Mouse (Mus musculus): ENCODE results near the gene Vac14. TPM values are rescaled to one million over a fixed set of nuclear protein-coding genes. Genes with fewer than 3 reads are reported as not detected.

Vac14 gene
- polyA plus RNA-seq, 1 experiment from 2014 or later = 23.6 TPM

- Histone ChIP-seq H3K4me3 (replicated peaks) (no peak overlapping the region), H3K27me3 (no peaks in the 10 kb centered on the region), H3K36me3 (peaks cover 32% of the 10 kb centered on the region), H3K9ac (replicated peaks) (no peak overlapping the region), H3K9me3 (no peaks in the 10 kb centered on the region), H3K4me2 (replicated peaks) (no peak overlapping the region), H3K27ac (no peak overlapping the region), H3K4me1 (replicated peaks) (peaks cover 9% of the 10 kb centered on the region; the same call in 1 of the 2 replicates)
- 98% methylated on average over 3 of the region's 3 CpGs for WGBS
- no peak for ATAC-seq
Observed at GRCm38 (mm10) chr8:110630079-110630478, 11.7 kb downstream of the Vac14 start.

- no peak for ATAC-seq
- H3K9me3 ChIP-seq = no peaks in the 10 kb centered on the region
- H3K36me3 ChIP-seq = peaks cover 37% of the 10 kb centered on the region
- no peak overlapping the region for H3K4me2 ChIP-seq (replicated peaks)
- no peak overlapping the region for H3K4me3 ChIP-seq (replicated peaks)
- no peak overlapping the region for H3K27ac ChIP-seq
- WGBS = 92% methylated on average over 8 of the region's 8 CpGs
- H3K4me1 ChIP-seq (replicated peaks) = peaks cover 9% of the 10 kb centered on the region; the same call in 1 of the 2 replicates
- no peaks in the 10 kb centered on the region for H3K27me3 ChIP-seq
- no peak overlapping the region; the same call in 1 of the 2 replicates for H3K9ac ChIP-seq (replicated peaks)
Observed at GRCm38 (mm10) chr8:110630571-110631071, 12.2 kb downstream of the Vac14 start.

- no peaks in the 10 kb centered on the region for H3K9me3 ChIP-seq
- H3K9ac ChIP-seq (replicated peaks) = no peak overlapping the region
- H3K27me3 ChIP-seq = no peaks in the 10 kb centered on the region
- H3K4me1 ChIP-seq (replicated peaks) = peaks cover 7% of the 10 kb centered on the region; the same call in 1 of the 2 replicates
- H3K36me3 ChIP-seq = peaks cover 43% of the 10 kb centered on the region
- no peak overlapping the region for H3K4me2 ChIP-seq (replicated peaks)
- ATAC-seq = no peak
- no peak overlapping the region for H3K27ac ChIP-seq
- WGBS = 94% methylated on average over 7 of the region's 7 CpGs
- H3K4me3 ChIP-seq (replicated peaks) = no peak overlapping the region
Observed at GRCm38 (mm10) chr8:110631201-110631600, 12.8 kb downstream of the Vac14 start.

- Histone ChIP-seq H3K27me3 (no peaks in the 10 kb centered on the region), H3K4me3 (replicated peaks) (no peak overlapping the region), H3K36me3 (peaks cover 68% of the 10 kb centered on the region), H3K9ac (replicated peaks) (no peak overlapping the region), H3K4me1 (replicated peaks) (no peaks in the 10 kb centered on the region), H3K27ac (no peak overlapping the region), H3K9me3 (no peaks in the 10 kb centered on the region), H3K4me2 (replicated peaks) (no peak overlapping the region)
- 89% methylated on average over 3 of the region's 3 CpGs for WGBS
- ATAC-seq = no peak
Observed at GRCm38 (mm10) chr8:110633814-110634213, 15.4 kb downstream of the Vac14 start.

GRCm38 (mm10) chr8:110636182-110636581 lies 17.8 kb downstream of the Vac14 start:
- Histone ChIP-seq H3K4me1 (replicated peaks) (no peaks in the 10 kb centered on the region), H3K36me3 (peaks cover 74% of the 10 kb centered on the region), H3K4me3 (replicated peaks) (no peak overlapping the region), H3K9ac (replicated peaks) (no peak overlapping the region), H3K4me2 (replicated peaks) (no peak overlapping the region), H3K9me3 (no peaks in the 10 kb centered on the region), H3K27me3 (no peaks in the 10 kb centered on the region), H3K27ac (no peak overlapping the region)
- ATAC-seq = no peak
- 94% methylated on average over 6 of the region's 6 CpGs for WGBS

DNA sequence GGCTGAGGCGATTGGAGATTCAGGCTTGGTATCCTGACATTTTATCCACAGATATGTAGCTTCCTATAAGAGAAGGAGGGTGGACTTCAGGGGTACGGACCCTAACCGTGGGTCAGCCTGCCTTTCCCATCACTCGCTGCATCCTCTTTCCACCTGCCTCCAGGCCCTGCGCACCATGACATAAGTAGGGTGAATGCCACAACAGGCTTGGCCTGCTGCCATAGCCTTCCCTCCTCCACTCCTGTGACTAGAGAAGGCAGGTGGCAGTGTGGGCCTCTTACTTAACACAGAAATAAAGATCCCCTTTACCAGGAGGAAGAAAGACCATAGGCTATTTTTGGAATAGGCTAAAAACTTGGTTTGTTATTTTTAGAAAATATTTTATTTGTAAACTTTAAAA lies 23.9 kb downstream of the Vac14 start:
- 94% methylated on average over 5 of the region's 5 CpGs for WGBS

GRCm38 (mm10) chr8:110643177-110643576 lies 24.8 kb downstream of the Vac14 start:
- no peak for ATAC-seq
- H3K9ac ChIP-seq (replicated peaks) = no peak overlapping the region
- no peaks in the 10 kb centered on the region for H3K27me3 ChIP-seq
- no peaks in the 10 kb centered on the region for H3K9me3 ChIP-seq
- H3K4me2 ChIP-seq (replicated peaks) = no peak overlapping the region
- 82% methylated on average over 4 of the region's 4 CpGs for WGBS
- peaks cover 40% of the 10 kb centered on the region for H3K36me3 ChIP-seq
- H3K4me3 ChIP-seq (replicated peaks) = no peak overlapping the region
- H3K27ac ChIP-seq = no peak overlapping the region
- H3K4me1 ChIP-seq (replicated peaks) = no peaks in the 10 kb centered on the region

More for the DNA sequence above, 23.9 kb downstream of the Vac14 start:
- no peak for ATAC-seq
- H3K4me3 ChIP-seq (replicated peaks) = no peak overlapping the region
- H3K4me2 ChIP-seq (replicated peaks) = no peak overlapping the region
- no peaks in the 10 kb centered on the region for H3K27me3 ChIP-seq
- no peaks in the 10 kb centered on the region for H3K9me3 ChIP-seq
- no peaks in the 10 kb centered on the region for H3K4me1 ChIP-seq (replicated peaks)
- no peak overlapping the region for H3K9ac ChIP-seq (replicated peaks)
- H3K36me3 ChIP-seq = peaks cover 49% of the 10 kb centered on the region
- no peak overlapping the region for H3K27ac ChIP-seq

DNA sequence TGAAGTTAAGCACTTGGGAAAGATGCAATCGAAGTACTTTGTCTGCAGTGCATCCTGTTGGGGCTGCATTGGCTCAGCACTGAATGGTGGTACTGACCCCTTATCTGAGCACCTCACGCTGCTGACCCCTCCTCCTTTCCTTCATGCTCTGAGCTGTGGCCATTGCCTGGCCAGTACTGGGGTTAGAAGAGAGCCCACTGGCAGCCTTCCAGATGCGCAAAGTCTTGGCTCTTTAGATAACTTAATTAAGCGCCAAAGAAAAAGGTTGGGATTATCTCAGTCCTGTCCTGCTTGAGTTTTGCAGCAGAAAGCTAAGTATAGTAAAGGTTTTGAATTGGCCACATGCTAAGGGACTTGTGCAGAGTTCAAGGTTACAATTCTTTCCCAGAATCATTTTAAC lies 26.0 kb downstream of the Vac14 start:
- WGBS = 90% methylated on average over 4 of the region's 4 CpGs
- Histone ChIP-seq H3K27me3 (no peaks in the 10 kb centered on the region), H3K27ac (no peak overlapping the region), H3K4me1 (replicated peaks) (no peaks in the 10 kb centered on the region), H3K36me3 (peaks cover 39% of the 10 kb centered on the region), H3K9me3 (no peaks in the 10 kb centered on the region), H3K4me2 (replicated peaks) (no peak overlapping the region), H3K4me3 (replicated peaks) (no peak overlapping the region), H3K9ac (replicated peaks) (no peak overlapping the region)
- ATAC-seq = no peak

GRCm38 (mm10) chr8:110644901-110645300 lies 26.5 kb downstream of the Vac14 start:
- Histone ChIP-seq H3K4me1 (replicated peaks) (no peaks in the 10 kb centered on the region), H3K4me2 (replicated peaks) (no peak overlapping the region), H3K36me3 (peaks cover 43% of the 10 kb centered on the region), H3K4me3 (replicated peaks) (no peak overlapping the region), H3K9ac (replicated peaks) (no peak overlapping the region), H3K9me3 (no peaks in the 10 kb centered on the region), H3K27me3 (no peaks in the 10 kb centered on the region), H3K27ac (no peak overlapping the region)
- WGBS = 82% methylated on average over 2 of the region's 2 CpGs
- no peak for ATAC-seq

DNA sequence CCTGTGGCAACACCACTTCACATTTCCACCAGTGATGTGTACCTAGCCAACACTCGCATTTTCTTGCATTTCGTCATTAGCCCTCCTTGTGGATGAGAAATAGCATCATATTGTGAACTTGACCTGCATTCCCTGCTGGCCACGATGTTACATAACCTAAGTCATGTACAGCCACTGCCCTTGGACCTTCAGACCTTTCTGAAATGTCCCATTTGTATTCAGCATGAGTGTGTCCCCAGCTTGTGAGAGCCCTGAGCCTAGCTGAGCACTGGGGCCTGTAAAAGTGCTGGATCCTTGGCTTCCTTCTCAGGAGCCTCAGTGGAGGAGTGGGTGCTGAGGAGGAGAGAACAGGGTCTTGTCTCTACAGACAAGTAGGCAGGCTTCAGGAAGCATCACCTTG lies 27.0 kb downstream of the Vac14 start:
- H3K27ac ChIP-seq = no peak overlapping the region
- H3K9ac ChIP-seq (replicated peaks) = no peak overlapping the region
- no peak overlapping the region for H3K4me2 ChIP-seq (replicated peaks)
- no peak overlapping the region for H3K4me3 ChIP-seq (replicated peaks)
- ATAC-seq = no peak
- H3K4me1 ChIP-seq (replicated peaks) = no peaks in the 10 kb centered on the region
- H3K27me3 ChIP-seq = no peaks in the 10 kb centered on the region
- H3K36me3 ChIP-seq = peaks cover 47% of the 10 kb centered on the region
- WGBS = 94% methylated on average over 3 of the region's 3 CpGs
- H3K9me3 ChIP-seq = no peaks in the 10 kb centered on the region

DNA sequence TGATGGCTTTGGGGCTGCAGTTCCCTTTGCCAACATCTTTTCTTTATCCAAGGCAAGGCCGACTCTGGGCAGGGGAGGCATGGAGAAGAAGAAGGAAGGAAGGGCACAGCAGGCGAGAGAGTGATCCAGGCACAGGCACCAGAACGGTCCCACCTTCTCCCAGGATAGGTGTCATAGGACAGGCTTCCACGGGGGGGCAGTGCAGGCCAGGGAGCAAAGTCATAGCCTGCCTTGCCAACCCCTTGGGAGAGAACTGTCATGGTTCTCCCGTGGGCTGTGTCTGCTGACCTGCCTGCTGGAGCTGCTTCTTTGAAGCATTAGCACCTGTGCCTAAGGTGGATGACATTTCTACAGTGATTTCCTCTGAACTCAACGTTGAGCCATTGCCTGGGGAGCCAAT lies 27.7 kb downstream of the Vac14 start:
- WGBS = 43% methylated on average over 6 of the region's 6 CpGs
- H3K4me1 ChIP-seq (replicated peaks) = no peaks in the 10 kb centered on the region
- ATAC-seq = peak; percentile 48; the same call in 1 of the 2 replicates
- H3K27me3 ChIP-seq = no peaks in the 10 kb centered on the region
- H3K4me2 ChIP-seq (replicated peaks) = no peak overlapping the region
- H3K27ac ChIP-seq = no peak overlapping the region
- H3K4me3 ChIP-seq (replicated peaks) = no peak overlapping the region
- peaks cover 54% of the 10 kb centered on the region for H3K36me3 ChIP-seq
- H3K9me3 ChIP-seq = no peaks in the 10 kb centered on the region
- no peak overlapping the region for H3K9ac ChIP-seq (replicated peaks)

- ATAC-seq = no peak
- H3K9ac ChIP-seq (replicated peaks) = no peak overlapping the region
- H3K9me3 ChIP-seq = no peaks in the 10 kb centered on the region
- no peak overlapping the region for H3K4me3 ChIP-seq (replicated peaks)
- H3K27ac ChIP-seq = no peak overlapping the region
- H3K36me3 ChIP-seq = peaks cover 57% of the 10 kb centered on the region
- 97% methylated on average over 3 of the region's 3 CpGs for WGBS
- H3K27me3 ChIP-seq = no peaks in the 10 kb centered on the region
- H3K4me2 ChIP-seq (replicated peaks) = no peak overlapping the region
- H3K4me1 ChIP-seq (replicated peaks) = no peaks in the 10 kb centered on the region
Observed at GRCm38 (mm10) chr8:110648577-110648976, 30.2 kb downstream of the Vac14 start.

DNA sequence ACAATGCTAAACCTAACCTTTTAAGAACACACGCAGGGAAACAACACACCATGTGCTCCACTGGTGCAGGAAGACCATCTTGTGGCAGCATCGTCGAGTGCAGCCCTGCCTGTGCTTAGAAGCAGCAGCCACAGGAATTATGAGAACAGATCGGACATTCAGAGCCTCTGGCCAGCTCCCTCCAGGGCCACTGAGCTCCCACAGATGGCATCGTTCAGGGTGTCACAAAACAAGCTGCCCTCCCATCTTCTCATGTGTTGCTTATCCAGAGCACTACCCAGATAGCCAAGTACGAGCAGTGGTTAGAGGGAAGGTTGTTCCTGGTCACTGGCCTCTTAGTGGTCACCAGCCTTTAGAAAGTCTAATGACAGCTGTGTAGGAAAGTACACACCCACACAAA lies 30.9 kb downstream of the Vac14 start:
- H3K4me2 ChIP-seq (replicated peaks) = no peak overlapping the region
- 93% methylated on average over 6 of the region's 6 CpGs for WGBS
- no peak overlapping the region for H3K9ac ChIP-seq (replicated peaks)
- peaks cover 60% of the 10 kb centered on the region for H3K36me3 ChIP-seq
- no peak for ATAC-seq
- no peaks in the 10 kb centered on the region for H3K9me3 ChIP-seq
- no peak overlapping the region for H3K4me3 ChIP-seq (replicated peaks)
- H3K27me3 ChIP-seq = no peaks in the 10 kb centered on the region
- H3K27ac ChIP-seq = no peak overlapping the region
- 0 out of 2 replicates have a peak, but pooled peaks cover 2% of the 10 kb centered on the region for H3K4me1 ChIP-seq (replicated peaks)

Data from midbrain, embryonic 13.5 days (tissue).